Mouse (Mus musculus): Measurements from ENCODE around the gene Zfp277.

Zfp277 gene

GRCm38 (mm10) chr12:40438049-40438448 lies 7.7 kb downstream of the Zfp277 start:
- DNase-seq = no peak

- DNase-seq = peak; percentile 41 to 48
Observed at GRCm38 (mm10) chr12:40434101-40434500, 11.6 kb downstream of the Zfp277 start.

- no peak for DNase-seq
Observed at GRCm38 (mm10) chr12:40431075-40431474, 14.6 kb downstream of the Zfp277 start.

- DNase-seq = no peak
Observed at GRCm38 (mm10) chr12:40429976-40430375, 15.7 kb downstream of the Zfp277 start.

- peak in 1 of 2 experiments; percentile 10 for DNase-seq
Observed at GRCm38 (mm10) chr12:40427606-40428005, 18.1 kb downstream of the Zfp277 start.

- no peak for DNase-seq
Observed at GRCm38 (mm10) chr12:40424991-40425390, 20.7 kb downstream of the Zfp277 start.

- no peak for DNase-seq
Observed at GRCm38 (mm10) chr12:40417257-40417656, 28.4 kb downstream of the Zfp277 start.

GRCm38 (mm10) chr12:40415312-40415925 lies 30.3 kb downstream of the Zfp277 start:
- peak in 1 of 2 experiments; percentile 15 for DNase-seq

- no peak for DNase-seq
Observed at GRCm38 (mm10) chr12:40414682-40415311, 30.9 kb downstream of the Zfp277 start.

GRCm38 (mm10) chr12:40399812-40400211 lies 45.9 kb downstream of the Zfp277 start:
- DNase-seq = no peak

- peak in 1 of 2 experiments; percentile 17 for DNase-seq
Observed at GRCm38 (mm10) chr12:40399386-40399785, 46.3 kb downstream of the Zfp277 start.

- DNase-seq = no peak
Observed at GRCm38 (mm10) chr12:40398916-40399315, 46.8 kb downstream of the Zfp277 start.

GRCm38 (mm10) chr12:40392869-40393268 lies 52.8 kb downstream of the Zfp277 start:
- no peak for DNase-seq

- DNase-seq = no peak
Observed at GRCm38 (mm10) chr12:40391262-40391661, 54.4 kb downstream of the Zfp277 start.

GRCm38 (mm10) chr12:40387786-40388185 lies 57.9 kb downstream of the Zfp277 start:
- peak in 1 of 2 experiments; percentile 27 for DNase-seq

GRCm38 (mm10) chr12:40385301-40385700 lies 60.4 kb downstream of the Zfp277 start:
- no peak for DNase-seq

GRCm38 (mm10) chr12:40383718-40384117 lies 62.0 kb downstream of the Zfp277 start:
- no peak for DNase-seq

GRCm38 (mm10) chr12:40382539-40382938 lies 63.2 kb downstream of the Zfp277 start:
- DNase-seq = no peak

- DNase-seq = peak; percentile 18 to 31
Observed at GRCm38 (mm10) chr12:40381824-40382223, 63.9 kb downstream of the Zfp277 start.

- no peak for DNase-seq
Observed at GRCm38 (mm10) chr12:40381173-40381801, 64.4 kb downstream of the Zfp277 start.

- DNase-seq = no peak
Observed at GRCm38 (mm10) chr12:40379538-40379923, 66.2 kb downstream of the Zfp277 start.

GRCm38 (mm10) chr12:40378621-40379537 lies 66.8 kb downstream of the Zfp277 start:
- no peak for DNase-seq

GRCm38 (mm10) chr12:40351879-40352278 lies 93.8 kb downstream of the Zfp277 start:
- no peak for DNase-seq
